Mouse (Mus musculus) yolk sac, embryonic 10.5 days (tissue): ENCODE results near the gene Clint1.

Experiments used
- DNase-seq: peaks from one replicate; pipeline ENCODE4 v3.0.0-alpha.2; 2017; ENCODE audit warnings: low spot score

The Clint1 gene

GRCm38 (mm10) chr11:45932771-45933170 lies 80.9 kb downstream of the Clint1 start:
- DNase-seq, result no peak

DNA sequence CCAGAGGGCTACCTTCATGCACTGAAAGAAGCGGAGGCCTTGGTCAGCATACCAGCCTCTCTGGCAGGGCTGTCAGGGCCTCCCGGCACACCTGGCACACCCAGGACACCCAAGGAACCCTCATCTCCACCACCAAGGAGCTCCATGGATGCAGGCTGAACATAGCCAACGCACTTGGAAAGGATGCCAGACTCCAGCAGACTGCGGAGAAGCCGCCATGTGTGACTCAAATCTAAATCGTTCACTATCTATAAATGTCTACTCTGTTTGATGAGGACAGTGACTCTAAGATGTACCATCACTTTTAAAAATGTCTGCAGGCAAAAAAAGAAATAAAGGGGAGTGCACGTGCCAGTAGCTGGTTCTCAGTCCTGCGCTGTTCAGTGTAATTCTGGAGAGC lies 85.6 kb downstream of the Clint1 start:
- DNase-seq, result no peak

DNA sequence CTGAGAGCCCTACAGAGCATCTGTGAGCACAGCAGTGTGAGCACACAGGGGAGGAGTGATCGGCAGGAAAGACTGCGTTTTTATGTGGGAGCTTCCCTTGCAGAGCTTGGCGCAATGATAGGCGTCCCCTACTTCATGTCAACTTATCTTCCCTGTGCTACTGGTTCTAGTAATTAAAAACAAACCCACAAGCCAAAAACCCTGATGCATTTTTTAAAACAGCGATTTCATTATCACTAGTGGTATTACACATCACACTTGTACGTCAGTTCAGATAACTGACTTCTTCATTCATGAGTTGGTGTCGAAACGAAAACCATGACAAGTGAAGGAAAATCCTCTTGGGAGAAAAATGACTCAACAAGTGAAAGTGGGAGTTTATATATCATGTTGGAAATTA lies 87.1 kb downstream of the Clint1 start:
- no peak for DNase-seq

GRCm38 (mm10) chr11:45942281-45942680 lies 90.4 kb downstream of the Clint1 start:
- DNase-seq, result no peak

GRCm38 (mm10) chr11:45943108-45943705 lies 91.4 kb downstream of the Clint1 start:
- no peak for DNase-seq

GRCm38 (mm10) chr11:45943891-45944642 lies 92.2 kb downstream of the Clint1 start:
- no peak for DNase-seq

DNA sequence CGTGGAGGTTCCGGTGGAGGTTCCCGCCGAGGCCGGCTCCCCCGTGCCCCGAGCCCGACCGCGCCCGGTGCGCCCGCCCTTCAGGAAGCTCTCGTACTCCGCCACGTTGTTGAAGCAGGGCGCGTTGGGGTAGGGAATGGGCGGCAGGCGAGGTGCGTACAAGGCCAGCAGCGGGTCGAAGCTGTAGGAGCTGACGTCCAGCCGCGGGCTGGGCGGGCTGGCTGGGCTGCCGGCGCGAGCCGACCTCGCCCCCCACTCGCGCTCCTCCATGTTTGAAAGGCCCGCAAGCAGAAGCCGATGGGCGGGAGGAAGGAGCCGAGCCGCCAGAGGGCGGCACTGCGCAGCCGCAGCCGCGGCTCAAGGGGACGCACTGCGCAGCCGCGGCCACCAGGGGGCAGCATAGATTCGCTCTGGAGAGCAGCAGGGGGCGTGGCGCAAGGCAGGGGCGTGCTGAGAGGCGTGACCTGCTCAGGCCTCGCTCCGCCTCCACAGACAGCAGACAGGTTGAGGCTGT lies 92.8 kb downstream of the Clint1 start, which contains the start of gene Lsm11:
Gene Lsm11 (minus strand): TSS at position 293 of the 514 bp plus-strand sequence.
- peak; percentile 93 for DNase-seq

DNA sequence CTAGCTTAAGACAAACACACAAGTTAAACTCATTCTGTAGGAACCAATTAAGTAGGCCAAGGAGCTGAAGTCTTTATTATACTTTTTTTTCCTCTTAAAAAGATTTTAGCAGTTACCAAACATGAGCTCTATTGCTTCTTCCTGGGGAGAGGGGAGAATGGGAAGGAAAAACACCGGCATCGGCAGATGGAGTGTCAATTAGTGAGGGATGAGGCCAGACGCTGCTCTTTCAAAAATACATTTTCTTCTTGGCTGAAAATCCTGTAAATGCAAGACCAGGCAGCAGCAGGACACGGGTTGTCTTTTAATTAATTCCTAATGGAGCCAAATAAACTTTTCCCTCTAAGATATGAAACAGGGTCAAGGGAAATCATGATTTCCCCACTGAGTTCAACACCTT lies 94.9 kb downstream of the Clint1 start:
- no peak for DNase-seq

DNA sequence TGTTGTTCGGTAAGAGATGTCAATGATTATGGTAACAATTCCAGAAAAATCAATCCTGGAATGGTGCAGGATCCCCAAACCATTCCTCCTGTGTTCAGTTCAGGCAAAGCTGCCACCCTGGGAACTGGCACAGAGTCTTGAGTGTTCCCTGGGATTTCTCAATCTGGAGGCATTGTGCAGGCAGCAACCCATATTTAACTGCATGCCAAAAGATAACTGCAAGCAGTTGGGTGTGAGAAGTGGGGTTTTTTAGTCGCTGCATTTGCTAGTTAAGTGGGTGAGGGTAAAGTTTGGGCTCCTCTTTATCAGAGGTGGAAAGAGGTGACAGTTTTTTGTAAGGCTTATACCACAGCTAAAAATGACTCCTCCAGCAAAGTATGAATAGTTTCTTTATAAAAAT lies 95.6 kb downstream of the Clint1 start:
- no peak for DNase-seq

GRCm38 (mm10) chr11:45955127-45955627 lies 103.3 kb downstream of the Clint1 start, which contains the start of gene Thg1l:
TSS of gene Thg1l (minus strand) at chr11:45955494.
- DNase-seq, result peak; percentile 94

- DNase-seq, result no peak
Observed at GRCm38 (mm10) chr11:45959598-45959997, 107.7 kb downstream of the Clint1 start.

GRCm38 (mm10) chr11:45960003-45960402 lies 108.2 kb downstream of the Clint1 start:
- no peak for DNase-seq
